26 mouse cellular contexts compared by ENCODE assay signal in the genomic region with DNA sequence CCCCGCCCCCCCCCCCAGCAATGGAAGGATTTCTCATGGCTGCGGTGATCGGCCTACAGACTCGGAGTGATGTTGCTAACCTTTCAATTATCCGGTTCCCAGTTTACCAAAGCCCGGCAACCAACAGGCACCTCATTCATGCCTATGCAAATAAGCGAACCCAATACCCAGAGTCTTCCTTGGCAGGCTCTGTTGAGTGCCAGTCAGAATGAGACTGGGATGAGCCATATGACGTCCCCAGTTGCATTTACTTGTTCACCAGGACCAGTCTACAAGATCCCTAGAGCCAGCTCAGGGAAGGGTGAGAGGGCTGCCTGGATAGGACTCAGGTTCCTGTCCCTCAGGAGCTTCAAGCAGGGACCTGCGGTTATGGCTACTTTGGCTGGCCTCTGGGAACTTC.
"Had no signal": no experiment of that assay in that cellular context is flagged by ENCODE, and none has a peak within 500 bp of the region (broad histone marks: within the 10 kb centered on the region; RNA-seq: fewer than 3 reads in every experiment).

No protein-coding gene starts in this region.

- H3K36me3 ChIP-seq: hindbrain, embryonic 12.5 days; hindbrain, embryonic 15.5 days; kidney, embryonic 15.5 days had no signal

- H3K4me3 ChIP-seq: heart, adult 2 months; heart, embryonic 13.5 days; heart, embryonic 15.5 days; hindbrain, embryonic 12.5 days; hindbrain, embryonic 15.5 days; kidney, embryonic 15.5 days; left cerebral cortex, adult 2 months; limb, embryonic 10.5 days; limb, embryonic 12.5 days; liver, embryonic 13.5 days had no signal

- H3K27me3 ChIP-seq: heart, embryonic 15.5 days; hindbrain, embryonic 15.5 days; kidney, embryonic 15.5 days; liver, embryonic 13.5 days had no signal

- H3K9me3 ChIP-seq: heart, embryonic 13.5 days; heart, embryonic 15.5 days; hindbrain, embryonic 12.5 days; hindbrain, embryonic 15.5 days; kidney, embryonic 15.5 days; limb, embryonic 10.5 days; limb, embryonic 12.5 days; liver, embryonic 13.5 days had no signal

- ATAC-seq: intestine, embryonic 16.5 days had no signal

- H3K4me1 ChIP-seq: heart, embryonic 15.5 days; liver, embryonic 13.5 days had no signal

- DNase-seq: gastrocnemius, postnatal 14 days; gastrocnemius, postnatal 36 days; heart, adult 11 months; heart, adult 2 months; heart, postnatal 14 days; heart, postnatal 36 days; kidney, adult 11 months; kidney, adult 2 months; kidney, adult 9 months; kidney, postnatal 14 days; kidney, postnatal 36 days; layer of hippocampus, adult 9-11 months; liver; liver, embryonic 13.5 days had no signal

- H3K4me2 ChIP-seq: heart, embryonic 11.5 days; heart, embryonic 13.5 days; heart, embryonic 15.5 days; hindbrain, embryonic 12.5 days; hindbrain, embryonic 15.5 days; kidney, embryonic 15.5 days; limb, embryonic 12.5 days; liver, embryonic 11.5 days; liver, embryonic 13.5 days had no signal

- H3K9ac ChIP-seq: heart, embryonic 13.5 days; heart, embryonic 15.5 days; hindbrain, embryonic 15.5 days; kidney, embryonic 15.5 days; limb, embryonic 12.5 days; liver, embryonic 13.5 days had no signal

- H3K27ac ChIP-seq: heart, adult 2 months; heart, embryonic 13.5 days; heart, embryonic 15.5 days; hindbrain, embryonic 12.5 days; hindbrain, embryonic 15.5 days; kidney, embryonic 15.5 days; kidney, postnatal 0 days; left cerebral cortex, adult 2 months; limb, embryonic 10.5 days; limb, embryonic 12.5 days; liver, embryonic 13.5 days had no signal
